Mouse (Mus musculus) liver, embryonic 12.5 days (tissue): ENCODE results near the gene Syt17. TPM values are rescaled to one million over a fixed set of nuclear protein-coding genes. Genes with fewer than 3 reads are reported as not detected.

Experiments
- ATAC-seq: fragments of 200-750 bp; cut with Nextera tagmentation; 2 replicates; pipeline ENCODE4 v1.8.0; 2017; ENCODE audit warnings: moderate number of reproducible peaks, mild to moderate bottlenecking, moderate library complexity
- H3K27ac ChIP-seq: fragments of 300-500 bp; sonication (generic); 2 replicates; pipeline ENCODE4 v1.5.1; 2016; ENCODE audit warnings: mild to moderate bottlenecking
- H3K27me3 ChIP-seq: fragments of 300-500 bp; sonication (generic); replicated peaks from 2 replicates; pipeline ENCODE4 v1.6.1; 2016; ENCODE audit warnings: mild to moderate bottlenecking, moderate library complexity
- H3K36me3 ChIP-seq: fragments of 300-500 bp; sonication (generic); 2 replicates; pipeline ENCODE4 v1.6.1; 2016; ENCODE audit warnings: mild to moderate bottlenecking, moderate library complexity
- H3K4me1 ChIP-seq: fragments of 300-500 bp; sonication (generic); 2 replicates; pipeline ENCODE4 v1.6.1; 2016
- H3K4me2 ChIP-seq: fragments of 300-500 bp; sonication (generic); 2 replicates; pipeline ENCODE4 v1.6.1; 2016; ENCODE audit warnings: mild to moderate bottlenecking, moderate library complexity
- H3K4me3 ChIP-seq: fragments of 300-500 bp; sonication (generic); 2 replicates; pipeline ENCODE4 v1.5.1; 2016; ENCODE audit warnings: mild to moderate bottlenecking, moderate library complexity
- H3K9ac ChIP-seq: fragments of 300-500 bp; sonication (generic); 2 replicates; pipeline ENCODE4 v1.6.1; 2016; ENCODE audit warnings: mild to moderate bottlenecking, moderate library complexity
- H3K9me3 ChIP-seq: fragments of 300-500 bp; sonication (generic); replicated peaks from 2 replicates; pipeline ENCODE4 v1.6.1; 2016; ENCODE audit warnings: mild to moderate bottlenecking, moderate library complexity
- WGBS: fragments of 180-500 bp; shearing (Covaris S2); methylation state at CpG from one replicate; pipeline ENCODE4 v1.1.7; 2016; ENCODE audit not compliant: insufficient replicate concordance; 5-methylcytosine and 5-hydroxymethylcytosine counted together
- polyA plus RNA-seq: library from polyadenylated mRNA; unstranded; fragments of >200 nt; fragmentation: Nextera tagmentation; extraction: Ambion mirVana; gene quantifications from 2 replicates; pipeline ENCODE4 v1.2.1, GENCODE M21; 2016

Gene Syt17
- polyA plus RNA-seq, 1 experiment from 2014 or later, result 0.45 TPM

DNA sequence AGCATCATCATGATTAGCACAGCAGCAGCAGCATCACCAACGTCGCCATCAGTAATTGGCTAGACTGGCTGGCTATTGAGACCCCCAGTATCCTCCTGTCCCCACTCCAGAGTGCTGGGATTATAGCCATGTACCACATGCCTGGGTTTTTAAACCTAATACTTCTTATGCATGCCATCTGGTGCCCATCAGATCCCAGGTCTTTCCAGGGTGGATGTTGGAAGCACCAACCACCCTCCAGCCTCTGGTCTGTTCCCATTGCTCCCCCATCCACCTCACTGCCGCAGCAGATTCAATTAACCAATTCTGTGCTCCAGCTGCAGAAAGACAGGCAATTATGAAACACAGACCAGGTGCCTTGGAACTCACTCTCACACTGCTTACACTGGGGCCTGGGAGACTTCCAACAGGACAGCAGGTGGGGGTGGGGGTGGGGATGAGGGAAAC lies 45.4 kb downstream of the Syt17 start:
- 42% methylated on average over 3 of the region's 3 CpGs for WGBS
- no peak overlapping the region for H3K4me3 ChIP-seq
- no peaks in the 10 kb centered on the region for H3K4me1 ChIP-seq
- ATAC-seq, result no peak
- H3K9me3 ChIP-seq, result no peaks in the 10 kb centered on the region
- H3K36me3 ChIP-seq, result no peaks in the 10 kb centered on the region
- no peak overlapping the region for H3K27ac ChIP-seq
- no peak overlapping the region for H3K9ac ChIP-seq
- H3K27me3 ChIP-seq, result no peaks in the 10 kb centered on the region
- H3K4me2 ChIP-seq, result no peak overlapping the region

DNA sequence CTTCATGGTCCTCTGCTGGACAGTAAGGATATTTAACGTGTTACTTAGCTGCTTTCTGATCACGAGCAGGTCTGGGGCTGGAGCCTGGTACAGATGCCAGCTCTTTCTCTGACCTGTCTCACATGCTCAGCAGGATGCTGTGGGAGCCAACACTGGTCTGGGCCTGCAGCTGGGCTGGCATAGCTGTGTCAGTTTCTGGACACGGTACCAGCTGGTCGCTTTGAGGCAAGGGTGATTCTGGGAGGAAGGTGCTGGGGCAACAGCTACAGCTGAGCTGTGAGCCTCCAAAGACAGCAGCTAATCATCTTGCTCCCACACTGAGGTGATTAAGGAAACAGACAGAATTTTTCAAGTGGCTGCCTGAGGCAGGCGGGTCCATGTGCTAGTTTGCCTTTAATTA lies 46.1 kb downstream of the Syt17 start:
- no peaks in the 10 kb centered on the region for H3K36me3 ChIP-seq
- no peak overlapping the region for H3K9ac ChIP-seq
- WGBS, result 59% methylated on average over 5 of the region's 5 CpGs
- H3K4me2 ChIP-seq, result no peak overlapping the region
- ATAC-seq, result no peak
- H3K27ac ChIP-seq, result no peak overlapping the region
- H3K4me3 ChIP-seq, result no peak overlapping the region
- H3K9me3 ChIP-seq, result no peaks in the 10 kb centered on the region
- no peaks in the 10 kb centered on the region for H3K27me3 ChIP-seq
- H3K4me1 ChIP-seq, result no peaks in the 10 kb centered on the region

DNA sequence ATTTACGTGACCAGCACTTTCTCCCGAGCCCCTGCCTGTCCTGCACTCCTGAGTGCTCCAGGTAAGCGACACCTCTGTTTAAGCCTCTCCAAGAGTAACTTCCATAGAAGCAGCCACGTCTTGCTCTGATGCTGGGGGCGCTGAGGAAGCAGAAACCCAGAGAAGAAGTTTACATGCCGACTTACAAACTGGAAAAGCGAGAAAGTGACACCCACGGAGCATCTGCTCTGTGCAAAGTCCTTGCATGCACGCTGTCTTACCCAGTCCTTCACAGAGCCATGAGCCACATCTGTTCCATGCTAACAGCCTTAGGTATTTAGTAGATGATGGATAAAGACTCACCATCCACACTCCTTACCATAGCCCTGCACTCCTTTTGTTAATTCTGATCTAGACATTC lies 48.3 kb downstream of the Syt17 start:
- WGBS, result 64% methylated on average over 9 of the region's 9 CpGs
- no peaks in the 10 kb centered on the region for H3K27me3 ChIP-seq
- no peaks in the 10 kb centered on the region for H3K36me3 ChIP-seq
- no peak for ATAC-seq
- no peak overlapping the region for H3K27ac ChIP-seq
- H3K4me3 ChIP-seq, result no peak overlapping the region
- no peak overlapping the region for H3K4me2 ChIP-seq
- no peak overlapping the region for H3K9ac ChIP-seq
- H3K9me3 ChIP-seq, result no peaks in the 10 kb centered on the region
- H3K4me1 ChIP-seq, result no peaks in the 10 kb centered on the region

DNA sequence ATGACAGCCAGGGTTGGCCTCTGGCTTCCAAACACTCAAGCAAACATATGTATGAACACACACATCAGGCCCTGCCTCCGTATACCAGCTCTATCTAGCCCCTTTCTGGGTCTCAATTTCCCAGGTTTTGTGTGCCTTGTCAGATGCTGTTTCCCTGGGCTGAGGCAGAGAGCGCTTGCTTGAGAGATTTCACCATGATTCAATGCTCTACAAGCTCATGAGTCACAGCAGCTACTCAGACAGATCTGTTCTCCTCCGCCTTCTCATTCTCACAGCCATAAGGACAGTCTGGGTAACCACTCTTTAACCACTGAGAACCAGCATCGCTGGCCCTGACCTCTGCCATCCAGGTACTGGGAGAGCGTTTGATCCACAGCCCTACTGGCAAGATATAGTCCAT lies 57.3 kb downstream of the Syt17 start:
- H3K36me3 ChIP-seq, result no peaks in the 10 kb centered on the region
- no peak overlapping the region for H3K4me3 ChIP-seq
- no peak overlapping the region for H3K4me2 ChIP-seq
- WGBS, result 63% methylated on average over 5 of the region's 5 CpGs
- ATAC-seq, result no peak
- no peaks in the 10 kb centered on the region for H3K4me1 ChIP-seq
- H3K9ac ChIP-seq, result no peak overlapping the region
- H3K27me3 ChIP-seq, result no peaks in the 10 kb centered on the region
- H3K27ac ChIP-seq, result no peak overlapping the region
- no peaks in the 10 kb centered on the region for H3K9me3 ChIP-seq

DNA sequence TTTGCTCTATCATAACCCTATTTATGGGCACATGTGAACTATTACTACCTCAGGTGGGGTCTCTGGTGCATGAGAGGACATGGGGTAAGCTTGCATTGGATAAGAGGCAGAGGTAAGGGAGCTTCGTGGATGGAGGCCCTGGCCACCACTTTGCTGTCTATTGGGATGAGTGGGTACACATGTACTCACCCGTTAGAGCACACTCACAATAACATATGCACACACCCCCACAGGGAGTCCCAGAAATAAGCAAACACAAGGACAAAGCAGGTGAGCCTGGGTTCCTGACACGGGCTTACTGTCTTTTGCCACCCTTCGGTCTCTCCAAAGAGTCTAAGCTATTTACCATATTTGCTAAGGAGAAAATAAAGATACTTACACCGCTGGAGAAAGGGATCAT lies 67.0 kb downstream of the Syt17 start:
- no peak overlapping the region for H3K27ac ChIP-seq
- H3K9ac ChIP-seq, result no peak overlapping the region
- no peaks in the 10 kb centered on the region for H3K27me3 ChIP-seq
- no peak overlapping the region for H3K4me2 ChIP-seq
- H3K4me1 ChIP-seq, result no peaks in the 10 kb centered on the region
- 70% methylated on average over 5 of the region's 5 CpGs for WGBS
- H3K4me3 ChIP-seq, result no peak overlapping the region
- ATAC-seq, result no peak
- H3K9me3 ChIP-seq, result no peaks in the 10 kb centered on the region
- H3K36me3 ChIP-seq, result no peaks in the 10 kb centered on the region

DNA sequence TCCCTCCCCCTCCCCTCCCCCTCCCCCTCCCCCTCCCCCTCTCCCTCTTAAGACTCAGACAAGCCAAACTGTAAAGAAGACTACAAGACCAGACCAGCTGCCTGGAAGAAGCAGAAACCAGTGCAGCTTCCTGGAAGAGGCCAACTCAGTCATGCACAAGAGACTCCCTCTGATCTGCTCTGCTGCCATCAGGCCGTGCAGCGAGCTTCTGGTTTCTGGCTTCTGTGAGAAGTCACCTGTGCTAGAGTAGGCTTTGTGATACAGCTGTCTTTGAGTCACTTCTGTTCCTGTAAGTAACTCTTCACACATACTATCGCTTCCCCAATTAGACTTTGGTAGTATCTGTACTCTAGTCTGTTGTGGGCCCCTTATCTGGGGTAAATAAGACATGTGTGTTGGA lies 68.0 kb downstream of the Syt17 start:
- H3K36me3 ChIP-seq, result no peaks in the 10 kb centered on the region
- no peak overlapping the region for H3K27ac ChIP-seq
- H3K4me3 ChIP-seq, result no peak overlapping the region
- no peaks in the 10 kb centered on the region for H3K4me1 ChIP-seq
- no peak overlapping the region for H3K9ac ChIP-seq
- H3K9me3 ChIP-seq, result no peaks in the 10 kb centered on the region
- no peak overlapping the region for H3K4me2 ChIP-seq
- H3K27me3 ChIP-seq, result no peaks in the 10 kb centered on the region
- ATAC-seq, result no peak
- WGBS, result 64% methylated on average over 3 of the region's 3 CpGs

DNA sequence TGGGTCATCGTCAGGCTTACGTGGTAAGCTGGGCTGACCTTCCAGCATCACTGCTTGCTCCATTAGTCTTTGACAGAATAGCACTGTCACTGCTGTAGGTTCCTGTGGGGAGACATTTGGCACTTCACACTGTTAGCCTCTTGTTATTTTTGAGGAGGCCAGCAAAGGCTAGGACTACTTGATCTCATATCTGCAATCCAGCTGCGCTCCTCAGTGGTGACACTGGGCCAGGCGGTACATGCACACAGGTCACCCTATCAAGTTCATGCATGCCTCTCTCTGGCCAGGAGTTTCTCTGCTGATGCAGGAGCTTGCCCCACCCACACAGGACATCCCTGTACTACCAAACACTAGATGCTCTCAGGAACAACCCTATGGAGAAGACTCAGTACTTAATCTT lies 71.4 kb downstream of the Syt17 start:
- no peaks in the 10 kb centered on the region for H3K4me1 ChIP-seq

DNA sequence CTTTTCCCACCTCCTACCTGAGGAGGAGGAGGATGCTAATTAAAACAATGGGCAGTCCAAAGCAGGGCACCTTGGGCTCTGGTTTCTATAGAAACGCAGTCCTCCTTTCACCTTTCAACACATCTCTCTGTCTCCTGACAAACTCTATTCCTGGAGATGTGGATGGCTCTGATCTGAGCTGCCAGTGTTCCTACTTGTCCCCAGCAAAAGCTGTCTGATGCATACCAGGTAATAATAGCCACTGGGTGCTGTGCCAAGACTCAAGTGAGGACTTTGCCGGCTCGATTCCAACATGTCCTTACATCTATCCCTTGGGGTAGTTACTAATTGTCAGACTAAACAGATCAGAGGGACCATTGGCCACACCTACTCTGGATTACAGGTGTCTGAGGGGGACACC lies 72.7 kb downstream of the Syt17 start:
- WGBS, result 88% methylated on average over 3 of the region's 3 CpGs
- Histone ChIP-seq H3K9me3 (no peaks in the 10 kb centered on the region), H3K4me3 (no peak overlapping the region), H3K4me2 (no peak overlapping the region), H3K27ac (no peak overlapping the region), H3K9ac (no peak overlapping the region), H3K4me1 (no peaks in the 10 kb centered on the region), H3K27me3 (no peaks in the 10 kb centered on the region), H3K36me3 (no peaks in the 10 kb centered on the region)
- no peak for ATAC-seq

More for the DNA sequence above, 71.4 kb downstream of the Syt17 start:
- Histone ChIP-seq H3K27ac (no peak overlapping the region), H3K4me2 (no peak overlapping the region), H3K9ac (no peak overlapping the region), H3K9me3 (no peaks in the 10 kb centered on the region), H3K36me3 (no peaks in the 10 kb centered on the region), H3K4me3 (no peak overlapping the region), H3K27me3 (no peaks in the 10 kb centered on the region)
- no peak for ATAC-seq
- WGBS, result 81% methylated on average over 4 of the region's 4 CpGs

DNA sequence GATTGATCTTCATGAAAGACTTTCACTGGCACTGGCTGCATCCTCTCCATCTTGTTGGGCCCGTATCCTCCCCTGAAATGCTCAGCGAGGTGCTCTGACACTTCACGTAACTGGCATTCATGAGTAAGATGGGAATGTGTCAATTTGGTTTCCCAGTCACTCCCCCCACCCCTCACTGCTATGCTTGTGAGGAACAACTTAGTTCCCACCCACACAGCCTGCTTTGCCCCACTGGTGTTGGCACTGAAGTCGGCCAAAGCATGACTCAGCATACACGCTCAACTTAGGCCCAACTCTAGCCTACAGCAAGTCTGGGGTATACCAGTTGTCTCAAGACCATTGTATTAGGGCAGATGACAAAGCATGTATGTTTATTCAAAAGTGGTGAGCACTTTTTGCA lies 76.7 kb downstream of the Syt17 start:
- WGBS, result 68% methylated on average over 5 of the region's 5 CpGs
- no peak overlapping the region for H3K27ac ChIP-seq
- no peaks in the 10 kb centered on the region for H3K27me3 ChIP-seq
- H3K9ac ChIP-seq, result no peak overlapping the region
- no peak overlapping the region for H3K4me3 ChIP-seq
- H3K4me1 ChIP-seq, result no peaks in the 10 kb centered on the region
- H3K4me2 ChIP-seq, result no peak overlapping the region
- H3K36me3 ChIP-seq, result no peaks in the 10 kb centered on the region
- no peak for ATAC-seq
- H3K9me3 ChIP-seq, result no peaks in the 10 kb centered on the region

DNA sequence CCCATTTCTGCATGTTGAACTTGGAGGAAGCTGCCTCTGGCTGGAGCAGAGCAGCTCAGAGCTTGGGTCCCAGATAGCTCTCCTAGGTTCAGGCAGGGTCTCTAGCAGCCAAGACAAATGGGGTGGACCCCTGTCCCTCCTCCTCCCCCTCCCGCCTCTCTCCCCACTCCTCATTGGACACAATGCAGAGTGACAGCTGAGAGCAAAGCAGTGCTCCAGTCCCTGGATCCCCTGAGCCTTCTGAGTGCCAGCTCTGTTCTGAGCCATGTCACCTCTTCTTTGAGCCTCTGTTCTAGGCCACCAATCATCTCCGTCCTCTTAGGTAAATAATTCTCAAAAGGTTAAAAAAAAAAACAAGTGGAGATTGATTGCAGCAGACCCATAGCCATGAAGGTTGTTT lies 78.3 kb downstream of the Syt17 start:
- ATAC-seq, result no peak
- 23% methylated on average over 2 of the region's 2 CpGs for WGBS
- Histone ChIP-seq H3K4me2 (no peak overlapping the region), H3K36me3 (no peaks in the 10 kb centered on the region), H3K4me3 (no peak overlapping the region), H3K27ac (no peak overlapping the region), H3K9ac (no peak overlapping the region), H3K4me1 (no peaks in the 10 kb centered on the region; the same call in 1 of the 2 replicates), H3K27me3 (no peaks in the 10 kb centered on the region), H3K9me3 (no peaks in the 10 kb centered on the region)

DNA sequence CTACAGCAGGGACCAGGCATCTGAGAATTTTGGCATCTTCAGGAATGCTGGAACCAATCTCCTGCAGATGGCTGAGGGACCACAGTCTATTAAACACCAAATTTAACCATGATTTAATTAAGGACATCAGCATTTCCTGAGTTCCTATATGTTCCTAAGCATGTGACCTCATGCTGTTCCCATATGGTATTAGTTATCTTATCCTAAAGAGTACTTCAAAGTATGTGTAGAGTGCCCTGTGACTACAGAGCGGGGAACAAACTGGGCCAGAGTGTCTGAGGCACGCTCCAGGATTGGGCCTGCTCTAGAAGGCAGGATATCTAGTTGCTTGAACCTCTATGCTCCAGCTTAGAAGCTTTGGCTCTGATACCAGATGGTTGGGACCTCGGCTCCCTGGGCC lies 82.1 kb downstream of the Syt17 start:
- H3K4me1 ChIP-seq, result no peaks in the 10 kb centered on the region; the same call in 1 of the 2 replicates
- no peak overlapping the region for H3K4me2 ChIP-seq
- WGBS, result 56% methylated on average over 3 of the region's 3 CpGs
- no peaks in the 10 kb centered on the region for H3K9me3 ChIP-seq
- ATAC-seq, result no peak
- no peak overlapping the region for H3K4me3 ChIP-seq
- no peak overlapping the region for H3K9ac ChIP-seq
- H3K27me3 ChIP-seq, result no peaks in the 10 kb centered on the region
- no peaks in the 10 kb centered on the region for H3K36me3 ChIP-seq
- no peak overlapping the region for H3K27ac ChIP-seq

DNA sequence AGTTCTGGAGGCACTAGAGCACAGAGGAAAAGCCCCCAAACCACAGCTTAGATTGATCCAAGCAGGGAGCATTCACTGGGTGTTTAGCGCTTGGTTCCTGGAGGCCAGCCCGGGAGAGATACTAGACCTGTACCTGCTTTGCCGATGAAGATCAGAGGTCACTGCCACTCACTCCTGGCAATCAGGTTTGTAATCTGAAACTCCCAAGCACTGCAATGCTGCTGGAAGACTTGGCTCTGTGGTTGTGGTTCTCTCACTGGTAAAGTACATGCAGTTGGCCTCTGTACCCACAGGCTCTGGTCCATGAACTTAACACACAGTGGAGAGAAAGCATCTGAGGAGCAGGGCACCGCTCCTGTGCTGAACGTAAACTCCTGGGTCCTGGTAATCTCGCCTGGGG lies 82.8 kb downstream of the Syt17 start:
- 53% methylated on average over 6 of the region's 6 CpGs for WGBS
- no peak overlapping the region for H3K4me2 ChIP-seq
- H3K4me3 ChIP-seq, result no peak overlapping the region
- H3K27ac ChIP-seq, result no peak overlapping the region
- H3K27me3 ChIP-seq, result no peaks in the 10 kb centered on the region
- H3K9ac ChIP-seq, result no peak overlapping the region
- H3K9me3 ChIP-seq, result no peaks in the 10 kb centered on the region
- no peak for ATAC-seq
- H3K4me1 ChIP-seq, result no peaks in the 10 kb centered on the region; the same call in 1 of the 2 replicates
- no peaks in the 10 kb centered on the region for H3K36me3 ChIP-seq

DNA sequence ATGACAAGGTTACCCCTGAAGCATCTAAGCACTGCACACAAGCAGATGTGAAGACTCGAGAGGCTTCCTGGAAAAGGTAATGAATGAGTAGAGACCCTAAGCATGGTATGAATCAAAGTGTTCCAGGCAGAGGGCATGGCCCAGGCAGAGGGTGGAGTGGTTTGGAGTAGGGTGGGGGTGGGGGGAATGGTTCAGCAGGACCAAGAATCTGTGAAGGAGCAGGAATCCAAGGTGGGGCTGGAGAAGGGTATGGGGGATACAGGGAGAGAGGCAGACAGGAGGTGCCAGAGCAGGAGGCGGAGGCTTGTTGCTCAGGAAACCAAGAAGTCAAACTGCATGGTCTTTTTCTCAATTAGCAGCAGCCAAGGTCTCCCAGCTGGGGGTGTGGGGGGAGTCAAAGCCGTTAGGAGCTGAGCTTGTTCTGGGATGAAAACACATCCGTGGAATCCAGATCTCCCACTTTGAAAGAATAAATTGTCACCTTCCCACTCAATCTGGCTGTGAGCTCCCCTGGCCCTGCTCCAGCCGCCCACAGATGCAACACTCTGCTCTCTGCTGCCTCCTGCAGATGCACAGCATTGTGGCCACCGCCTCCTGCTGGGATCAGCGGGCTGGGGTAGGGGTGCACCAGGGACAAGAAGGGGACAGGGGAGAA lies 83.5 kb downstream of the Syt17 start:
- Histone ChIP-seq H3K4me3 (no peak overlapping the region), H3K9ac (no peak overlapping the region), H3K27ac (no peak overlapping the region), H3K9me3 (no peaks in the 10 kb centered on the region), H3K36me3 (no peaks in the 10 kb centered on the region), H3K4me1 (no peaks in the 10 kb centered on the region; the same call in 1 of the 2 replicates), H3K27me3 (no peaks in the 10 kb centered on the region), H3K4me2 (no peak overlapping the region)
- whole genome bisulfite sequencing, result 26% methylated on average over 7 of the region's 7 CpGs
- ATAC-seq, result no peak
